Mouse (Mus musculus) kidney, postnatal 36 days (tissue): Measurements from ENCODE around the gene Snx19.
A peak's percentile ranks its signal among the peaks of the same experiment; 100 is the strongest.

Experiments used
- DNase-seq, 2 experiments: peaks; one replicate each; pipeline ENCODE4 v3.0.0; 2021 to 2022; ENCODE audit warnings: mixed read lengths in 2 of 2

The Snx19 gene

DNA sequence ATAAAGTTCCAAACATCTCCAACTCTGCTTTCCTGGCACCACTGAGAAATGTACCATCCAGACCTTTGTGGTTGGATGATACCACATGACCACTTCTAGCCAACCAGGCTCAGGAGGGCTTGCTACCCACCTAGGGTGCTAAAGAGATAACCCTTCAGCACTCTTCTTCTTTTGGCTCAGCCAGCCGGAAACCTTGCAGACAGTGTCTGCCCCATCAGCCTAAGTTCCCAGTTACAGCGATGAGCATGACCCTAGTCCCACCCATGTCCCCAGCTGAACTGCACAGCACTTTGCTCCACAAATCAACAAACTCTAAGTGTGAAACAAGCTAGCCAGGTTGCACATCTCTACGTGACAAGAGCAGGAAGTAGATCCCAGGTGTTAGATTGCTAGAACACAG lies 57.3 kb downstream of the Snx19 start:
- DNase-seq: no peak

DNA sequence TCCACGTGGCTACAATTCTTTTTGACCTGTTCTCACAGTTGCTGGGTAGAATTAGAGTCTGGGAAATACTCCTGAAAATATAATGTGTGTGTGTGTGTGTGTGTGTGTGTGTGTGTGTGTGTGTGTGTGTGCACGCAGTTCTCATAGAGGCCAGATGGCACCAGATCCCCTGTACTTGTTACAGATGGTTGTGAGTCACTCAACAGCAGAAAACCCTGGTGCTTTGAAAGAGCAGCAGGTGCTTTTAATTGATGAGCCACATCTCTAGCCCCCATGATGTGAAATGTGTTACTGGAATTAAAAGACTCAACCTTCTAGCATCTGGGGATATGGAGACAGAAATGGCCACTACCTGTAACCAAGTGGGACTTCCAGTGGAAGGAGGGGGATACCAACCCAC lies 58.3 kb downstream of the Snx19 start:
- no peak for DNase-seq

DNA sequence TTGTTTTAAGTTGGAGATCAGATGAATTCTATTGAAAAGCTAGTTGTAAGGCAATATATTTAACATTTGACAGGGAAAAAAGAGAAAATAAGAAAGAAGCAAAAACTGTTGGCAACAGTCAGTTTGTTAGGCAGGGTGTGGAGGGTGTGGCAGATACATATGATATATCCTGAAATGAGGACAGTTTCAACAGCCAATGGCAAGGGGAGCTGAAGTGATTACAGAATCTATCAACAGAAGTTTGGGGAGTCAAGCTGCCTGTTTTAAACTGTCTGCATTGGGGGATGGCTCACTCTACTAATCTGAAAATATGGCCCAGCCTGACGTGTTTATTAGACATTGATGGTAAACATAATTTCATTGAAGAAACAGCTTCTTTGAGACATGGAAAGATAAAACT lies 61.5 kb downstream of the Snx19 start:
- no peak for DNase-seq

- no peak for DNase-seq
These were observed 67.5 kb downstream of the Snx19 start for GRCm38 (mm10) chr9:30494446-30494845.

GRCm38 (mm10) chr9:30508966-30509365 lies 82.1 kb downstream of the Snx19 start:
- peak in 1 of 2 experiments; percentile 29 for DNase-seq

GRCm38 (mm10) chr9:30515953-30516352 lies 89.0 kb downstream of the Snx19 start:
- DNase-seq: no peak
